Mouse (Mus musculus): ENCODE data around the gene Necab3. TPM values are rescaled to one million over a fixed set of nuclear protein-coding genes. Genes with fewer than 3 reads are reported as not detected.

The Necab3 gene
- polyA plus RNA-seq, 1 experiment from 2014 or later, result 1.3 TPM

- ATAC-seq, result no peak
- peaks cover 13% of the 10 kb centered on the region for H3K4me1 ChIP-seq
- no peak overlapping the region for H3K27ac ChIP-seq
- H3K27me3 ChIP-seq (replicated peaks), result no peaks in the 10 kb centered on the region
- no peak overlapping the region for H3K9ac ChIP-seq
- H3K9me3 ChIP-seq (replicated peaks), result no peaks in the 10 kb centered on the region
- 72% methylated on average over 2 of the region's 2 CpGs for WGBS (ENCODE audit: insufficient replicate concordance)
- no peak overlapping the region for H3K4me2 ChIP-seq
- H3K36me3 ChIP-seq, result peaks cover 31% of the 10 kb centered on the region
- H3K4me3 ChIP-seq, result no peak overlapping the region
Observed at GRCm38 (mm10) chr2:154538310-154538709, 20.4 kb downstream of the Necab3 start.

DNA sequence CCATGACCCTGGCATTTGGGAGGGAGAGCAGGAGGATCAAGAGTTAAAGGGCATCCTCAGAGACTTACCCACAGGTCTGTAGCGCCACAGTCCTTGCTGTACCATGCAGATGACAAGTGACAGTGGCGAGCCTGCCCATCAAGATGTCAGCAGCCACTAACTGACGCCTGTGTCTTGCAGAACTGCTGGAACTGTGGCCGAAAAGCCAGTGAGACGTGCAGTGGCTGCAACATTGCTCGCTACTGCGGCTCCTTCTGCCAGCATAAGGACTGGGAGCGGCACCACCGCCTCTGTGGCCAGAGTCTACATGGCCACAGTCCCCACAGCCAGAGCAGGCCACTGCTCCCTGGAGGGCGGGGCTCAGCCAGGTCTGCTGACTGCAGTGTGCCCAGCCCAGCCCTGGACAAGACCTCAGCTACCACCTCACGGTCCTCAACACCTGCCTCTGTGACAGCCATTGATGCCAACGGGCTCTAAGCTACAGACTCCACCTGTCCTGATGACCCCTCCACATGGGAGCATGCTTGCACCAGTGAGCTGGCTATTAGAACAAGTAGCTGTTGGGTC, 23.9 kb downstream of the Necab3 start:
- Histone ChIP-seq H3K27me3 (replicated peaks) (no peaks in the 10 kb centered on the region), H3K4me1 (peaks cover 25% of the 10 kb centered on the region), H3K27ac (no peak overlapping the region), H3K4me2 (no peak overlapping the region), H3K36me3 (peaks cover 58% of the 10 kb centered on the region), H3K9ac (no peak overlapping the region), H3K4me3 (no peak overlapping the region), H3K9me3 (replicated peaks) (no peaks in the 10 kb centered on the region)
- WGBS (ENCODE audit: insufficient replicate concordance), result 84% methylated on average over 12 of the region's 12 CpGs
- ATAC-seq, result 0 out of 2 replicates have a peak, but pooled peaks have one; percentile 15

- Histone ChIP-seq H3K4me2 (no peak overlapping the region), H3K27ac (no peak overlapping the region), H3K4me1 (peaks cover 13% of the 10 kb centered on the region; the same call in 1 of the 2 replicates), H3K9me3 (replicated peaks) (no peaks in the 10 kb centered on the region), H3K36me3 (peaks cover 71% of the 10 kb centered on the region), H3K27me3 (replicated peaks) (no peaks in the 10 kb centered on the region), H3K4me3 (no peak overlapping the region), H3K9ac (no peak overlapping the region)
- ATAC-seq, result no peak
- 56% methylated on average over 3 of the region's 3 CpGs for WGBS (ENCODE audit: insufficient replicate concordance)
Observed at GRCm38 (mm10) chr2:154532888-154533287, 25.8 kb downstream of the Necab3 start.

GRCm38 (mm10) chr2:154526531-154526930, 32.2 kb downstream of the Necab3 start:
- Histone ChIP-seq H3K9ac (no peak overlapping the region), H3K27me3 (replicated peaks) (no peaks in the 10 kb centered on the region), H3K4me1 (0 out of 2 replicates have a peak, but pooled peaks cover 6% of the 10 kb centered on the region), H3K36me3 (peaks cover 75% of the 10 kb centered on the region), H3K27ac (no peak overlapping the region), H3K9me3 (replicated peaks) (no peaks in the 10 kb centered on the region), H3K4me3 (no peak overlapping the region), H3K4me2 (no peak overlapping the region)
- ATAC-seq, result no peak
- whole genome bisulfite sequencing (ENCODE audit: insufficient replicate concordance), result 80% methylated on average over 3 of the region's 3 CpGs

- Histone ChIP-seq H3K27ac (no peak overlapping the region), H3K27me3 (replicated peaks) (no peaks in the 10 kb centered on the region), H3K4me1 (0 out of 2 replicates have a peak, but pooled peaks cover under 1% of the 10 kb centered on the region), H3K9me3 (replicated peaks) (no peaks in the 10 kb centered on the region), H3K4me2 (no peak overlapping the region), H3K4me3 (no peak overlapping the region), H3K36me3 (peaks cover 68% of the 10 kb centered on the region), H3K9ac (no peak overlapping the region)
- ATAC-seq, result no peak
- 80% methylated on average over 2 of the region's 2 CpGs for WGBS (ENCODE audit: insufficient replicate concordance)
Observed at GRCm38 (mm10) chr2:154525285-154525684, 33.4 kb downstream of the Necab3 start.

GRCm38 (mm10) chr2:154522334-154522733, 36.4 kb downstream of the Necab3 start:
- 55% methylated on average over 5 of the region's 5 CpGs for WGBS (ENCODE audit: insufficient replicate concordance)
- no peak for ATAC-seq
- Histone ChIP-seq H3K4me1 (no peaks in the 10 kb centered on the region), H3K27ac (no peak overlapping the region), H3K9me3 (replicated peaks) (no peaks in the 10 kb centered on the region), H3K27me3 (replicated peaks) (no peaks in the 10 kb centered on the region), H3K4me3 (no peak overlapping the region), H3K36me3 (peaks cover 60% of the 10 kb centered on the region), H3K9ac (no peak overlapping the region), H3K4me2 (no peak overlapping the region)

DNA sequence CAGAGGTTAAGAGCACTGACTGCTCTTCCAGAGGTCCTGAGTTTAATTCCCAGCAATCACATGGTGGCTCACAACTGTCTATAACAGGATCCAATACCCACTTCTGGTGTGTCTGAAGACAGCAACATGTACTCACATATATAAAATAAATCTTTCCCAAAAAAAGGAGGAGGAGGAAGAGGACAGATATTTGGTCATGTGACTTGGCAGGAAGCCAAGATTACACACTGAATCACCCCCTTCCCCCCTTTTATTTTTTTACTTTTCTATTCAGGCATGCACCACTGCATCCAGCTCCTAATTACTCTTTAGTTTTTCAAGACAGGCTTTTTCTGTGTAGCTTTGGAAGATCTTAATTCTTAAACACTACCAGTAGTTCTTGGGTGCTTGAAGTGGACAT, 37.2 kb downstream of the Necab3 start:
- no peak for ATAC-seq
- Histone ChIP-seq H3K27me3 (replicated peaks) (no peaks in the 10 kb centered on the region), H3K27ac (no peak overlapping the region), H3K36me3 (peaks cover 67% of the 10 kb centered on the region), H3K9ac (no peak overlapping the region), H3K9me3 (replicated peaks) (no peaks in the 10 kb centered on the region), H3K4me2 (no peak overlapping the region), H3K4me3 (no peak overlapping the region), H3K4me1 (no peaks in the 10 kb centered on the region)

- Histone ChIP-seq H3K9ac (no peak overlapping the region), H3K4me2 (no peak overlapping the region), H3K4me1 (no peaks in the 10 kb centered on the region), H3K27ac (no peak overlapping the region), H3K4me3 (no peak overlapping the region), H3K27me3 (replicated peaks) (no peaks in the 10 kb centered on the region), H3K36me3 (peaks cover 43% of the 10 kb centered on the region), H3K9me3 (replicated peaks) (no peaks in the 10 kb centered on the region)
- ATAC-seq, result no peak
- WGBS (ENCODE audit: insufficient replicate concordance), result 77% methylated on average over 5 of the region's 5 CpGs
Observed at GRCm38 (mm10) chr2:154517424-154517823, 41.3 kb downstream of the Necab3 start.

GRCm38 (mm10) chr2:154516944-154517343, 41.7 kb downstream of the Necab3 start:
- Histone ChIP-seq H3K4me3 (no peak overlapping the region), H3K27ac (no peak overlapping the region), H3K4me2 (no peak overlapping the region), H3K4me1 (no peaks in the 10 kb centered on the region), H3K27me3 (replicated peaks) (no peaks in the 10 kb centered on the region), H3K36me3 (peaks cover 40% of the 10 kb centered on the region), H3K9ac (no peak overlapping the region), H3K9me3 (replicated peaks) (no peaks in the 10 kb centered on the region)
- WGBS (ENCODE audit: insufficient replicate concordance), result 81% methylated on average over 3 of the region's 3 CpGs
- no peak for ATAC-seq

DNA sequence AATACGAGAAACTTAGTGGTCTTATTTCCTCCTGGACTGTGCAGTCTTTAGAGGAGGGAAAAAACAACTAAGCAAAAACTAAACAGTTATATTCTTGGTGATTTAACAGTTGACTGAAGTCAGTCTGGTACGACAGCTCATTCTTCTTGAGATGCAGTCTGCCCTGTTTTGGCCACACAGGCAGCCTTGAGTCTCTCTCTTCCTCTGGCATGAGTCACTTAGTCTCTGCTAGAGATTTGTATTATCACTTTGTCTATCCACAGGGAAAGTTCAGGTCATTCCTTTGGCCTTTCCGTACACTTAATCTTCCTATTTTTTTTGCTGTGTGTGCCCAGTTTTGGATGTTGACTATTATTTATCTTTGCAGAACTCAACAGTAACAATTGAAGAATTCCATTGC, 48.5 kb downstream of the Necab3 start:
- peaks cover 37% of the 10 kb centered on the region for H3K36me3 ChIP-seq
- H3K9ac ChIP-seq, result no peak overlapping the region
- WGBS (ENCODE audit: insufficient replicate concordance), result 81% methylated on average over 3 of the region's 3 CpGs
- no peak overlapping the region for H3K4me3 ChIP-seq
- no peak for ATAC-seq
- H3K27ac ChIP-seq, result no peak overlapping the region
- H3K4me2 ChIP-seq, result no peak overlapping the region
- peaks cover 15% of the 10 kb centered on the region for H3K4me1 ChIP-seq
- H3K9me3 ChIP-seq (replicated peaks), result no peaks in the 10 kb centered on the region
- H3K27me3 ChIP-seq (replicated peaks), result no peaks in the 10 kb centered on the region

DNA sequence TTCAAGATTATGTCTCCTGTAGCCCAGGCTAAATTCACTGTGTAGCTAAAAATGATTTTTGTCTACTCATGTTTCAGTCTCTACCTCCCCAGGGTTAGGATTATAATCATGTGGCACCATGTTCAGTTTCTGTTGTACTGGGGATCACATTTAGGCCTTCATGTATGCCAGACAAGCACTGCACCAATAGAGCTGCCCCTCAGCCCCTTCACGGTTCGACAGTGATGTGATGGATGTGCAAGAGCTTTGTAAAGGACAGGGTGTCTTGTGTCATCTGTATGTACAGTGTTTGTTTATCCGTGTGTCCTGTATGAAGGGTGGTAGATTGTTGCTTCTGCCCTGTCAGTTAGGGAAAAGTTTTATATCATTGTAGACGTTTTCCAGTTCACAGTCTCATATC, 50.2 kb downstream of the Necab3 start:
- H3K4me1 ChIP-seq, result peaks cover 15% of the 10 kb centered on the region
- H3K4me3 ChIP-seq, result no peak overlapping the region
- no peaks in the 10 kb centered on the region for H3K27me3 ChIP-seq (replicated peaks)
- H3K27ac ChIP-seq, result no peak overlapping the region
- WGBS (ENCODE audit: insufficient replicate concordance), result 85% methylated on average over 4 of the region's 4 CpGs
- H3K36me3 ChIP-seq, result peaks cover 51% of the 10 kb centered on the region
- no peak overlapping the region for H3K9ac ChIP-seq
- H3K4me2 ChIP-seq, result no peak overlapping the region
- H3K9me3 ChIP-seq (replicated peaks), result no peaks in the 10 kb centered on the region
- no peak for ATAC-seq

DNA sequence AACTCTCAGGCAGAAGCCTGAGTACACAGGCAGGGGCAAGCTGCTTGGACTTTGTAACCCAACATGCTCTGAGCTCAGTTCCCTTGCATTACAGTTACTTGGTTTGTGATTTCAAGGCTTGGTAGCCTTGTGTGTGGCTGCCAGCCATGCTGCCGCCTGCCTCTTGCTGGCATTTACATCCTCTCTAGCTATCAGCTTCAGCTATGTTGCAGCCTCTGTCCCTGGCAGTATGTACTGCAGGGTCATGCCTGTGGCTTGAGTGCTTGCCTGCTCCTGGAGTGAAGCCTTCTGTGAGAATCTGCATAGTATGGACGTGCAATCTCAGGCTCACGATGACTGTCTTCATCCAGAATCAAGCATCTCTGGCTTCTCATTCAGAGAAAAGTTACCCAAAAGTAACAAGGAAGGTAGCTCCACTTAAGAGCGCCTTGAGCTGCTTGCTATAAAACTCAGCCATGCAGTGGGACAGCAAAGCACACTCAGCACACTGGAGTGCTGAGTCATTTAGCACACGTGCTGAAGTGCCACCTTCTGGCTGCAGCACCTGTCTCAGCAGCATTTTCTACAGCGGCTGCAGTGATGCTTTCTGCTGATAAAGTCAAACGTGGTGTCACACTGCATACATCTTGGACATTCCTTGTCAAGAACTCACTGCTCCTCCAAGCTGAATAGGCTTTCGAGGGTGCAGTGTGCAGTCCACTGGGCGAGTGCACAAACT, 51.0 kb downstream of the Necab3 start:
- Histone ChIP-seq H3K4me3 (no peak overlapping the region), H3K9me3 (replicated peaks) (no peaks in the 10 kb centered on the region), H3K27ac (peak overlapping the region; percentile 71), H3K4me1 (peaks cover 15% of the 10 kb centered on the region), H3K27me3 (replicated peaks) (no peaks in the 10 kb centered on the region), H3K36me3 (peaks cover 55% of the 10 kb centered on the region), H3K4me2 (no peak overlapping the region), H3K9ac (no peak overlapping the region; the same call in 1 of the 2 replicates)
- peak; percentile 75; the same call in 1 of the 2 replicates for ATAC-seq
- 56% methylated on average over 9 of the region's 9 CpGs for WGBS (ENCODE audit: insufficient replicate concordance)

Measured in liver, embryonic 12.5 days (tissue).